Mouse (Mus musculus): ENCODE results near the gene Rogdi. TPM values are rescaled to one million over a fixed set of nuclear protein-coding genes. Genes with fewer than 3 reads are reported as not detected.
A peak's percentile ranks its signal among the peaks of the same experiment; 100 is the strongest.

The Rogdi gene
- polyA plus RNA-seq, 1 experiment from 2014 or later, result 153 TPM

GRCm38 (mm10) chr16:5012036-5013005 lies 1.0 kb downstream of the Rogdi start:
- 55% methylated on average over 13 of the region's 13 CpGs for WGBS
- H3K36me3 ChIP-seq, result peaks cover 54% of the 10 kb centered on the region

GRCm38 (mm10) chr16:5011285-5011684 lies 2.1 kb downstream of the Rogdi start:
- no peak overlapping the region for H3K4me3 ChIP-seq
- H3K27me3 ChIP-seq, result no peaks in the 10 kb centered on the region
- peaks cover 33% of the 10 kb centered on the region for H3K4me1 ChIP-seq (replicated peaks)
- no peaks in the 10 kb centered on the region for H3K9me3 ChIP-seq
- ATAC-seq (ENCODE audit: low FRiP score), result no peak
- no peak overlapping the region for H3K27ac ChIP-seq
- H3K4me2 ChIP-seq, result no peak overlapping the region
- peak overlapping the region; percentile 83; the same call in 1 of the 2 replicates for H3K9ac ChIP-seq
- WGBS, result 90% methylated on average over 7 of the region's 7 CpGs
- H3K36me3 ChIP-seq, result peaks cover 44% of the 10 kb centered on the region

More at GRCm38 (mm10) chr16:5012036-5013005, 1.0 kb downstream of the Rogdi start:
- ATAC-seq (ENCODE audit: low FRiP score), result no peak
- peak overlapping the region; percentile 90 for H3K27ac ChIP-seq
- H3K9me3 ChIP-seq, result no peaks in the 10 kb centered on the region
- peak overlapping the region; percentile 75 for H3K4me2 ChIP-seq
- peaks cover 33% of the 10 kb centered on the region for H3K4me1 ChIP-seq (replicated peaks)
- H3K27me3 ChIP-seq, result no peaks in the 10 kb centered on the region
- H3K9ac ChIP-seq, result peak overlapping the region; percentile 83
- H3K4me3 ChIP-seq, result peak overlapping the region; percentile 64

- no peaks in the 10 kb centered on the region for H3K27me3 ChIP-seq
- peaks cover 33% of the 10 kb centered on the region for H3K4me1 ChIP-seq (replicated peaks)
- 82% methylated on average over 10 of the region's 10 CpGs for WGBS
- H3K4me3 ChIP-seq, result no peak overlapping the region
- H3K9ac ChIP-seq, result 0 out of 2 replicates have a peak overlapping the region, but pooled peaks have one; percentile 10
- no peak for ATAC-seq (ENCODE audit: low FRiP score)
- H3K36me3 ChIP-seq, result peaks cover 36% of the 10 kb centered on the region
- H3K27ac ChIP-seq, result no peak overlapping the region
- H3K4me2 ChIP-seq, result no peak overlapping the region
- no peaks in the 10 kb centered on the region for H3K9me3 ChIP-seq
These were observed 2.9 kb downstream of the Rogdi start for GRCm38 (mm10) chr16:5010371-5010935.

GRCm38 (mm10) chr16:5008076-5008475 lies 5.3 kb downstream of the Rogdi start:
- H3K9me3 ChIP-seq, result no peaks in the 10 kb centered on the region

GRCm38 (mm10) chr16:5007492-5007891 lies 5.9 kb downstream of the Rogdi start:
- Histone ChIP-seq H3K27ac (no peak overlapping the region), H3K27me3 (no peaks in the 10 kb centered on the region), H3K36me3 (peaks cover 24% of the 10 kb centered on the region), H3K9me3 (no peaks in the 10 kb centered on the region), H3K4me2 (no peak overlapping the region), H3K4me1 (replicated peaks) (peaks cover 23% of the 10 kb centered on the region), H3K9ac (no peak overlapping the region), H3K4me3 (no peak overlapping the region)
- WGBS, result 44% methylated on average over 6 of the region's 6 CpGs
- no peak for ATAC-seq (ENCODE audit: low FRiP score)

More at GRCm38 (mm10) chr16:5008076-5008475, 5.3 kb downstream of the Rogdi start:
- WGBS, result 83% methylated on average over 12 of the region's 12 CpGs
- no peak for ATAC-seq (ENCODE audit: low FRiP score)
- Histone ChIP-seq H3K4me1 (replicated peaks) (peaks cover 28% of the 10 kb centered on the region), H3K27ac (no peak overlapping the region), H3K4me2 (no peak overlapping the region), H3K9ac (no peak overlapping the region), H3K36me3 (peaks cover 24% of the 10 kb centered on the region), H3K4me3 (no peak overlapping the region), H3K27me3 (no peaks in the 10 kb centered on the region)

GRCm38 (mm10) chr16:5007067-5007466 lies 6.3 kb downstream of the Rogdi start, which contains the start of gene Smim22:
Gene Smim22, plus strand, starts transcription at chr16:5007288.
- WGBS, result 50% methylated on average over 5 of the region's 5 CpGs
- Histone ChIP-seq H3K4me2 (no peak within 1 kb of the TSS), H3K4me1 (replicated peaks) (peaks cover 19% of the 10 kb centered on the region), H3K9ac (no peak within 1 kb of the TSS), H3K36me3 (peaks cover 24% of the 10 kb centered on the region), H3K27ac (no peak within 1 kb of the TSS), H3K9me3 (no peaks in the 10 kb centered on the region), H3K4me3 (no peak within 1 kb of the TSS), H3K27me3 (no peaks in the 10 kb centered on the region)
- no peak for ATAC-seq (ENCODE audit: low FRiP score)

- H3K4me2 ChIP-seq, result no peak overlapping the region
- H3K27ac ChIP-seq, result no peak overlapping the region
- H3K4me3 ChIP-seq, result no peak overlapping the region
- no peaks in the 10 kb centered on the region for H3K9me3 ChIP-seq
- 76% methylated on average over 3 of the region's 3 CpGs for WGBS
- H3K9ac ChIP-seq, result no peak overlapping the region
- no peaks in the 10 kb centered on the region for H3K27me3 ChIP-seq
- H3K36me3 ChIP-seq, result no peaks in the 10 kb centered on the region
- no peak for ATAC-seq (ENCODE audit: low FRiP score)
- H3K4me1 ChIP-seq (replicated peaks), result no peaks in the 10 kb centered on the region
These were observed 12.7 kb downstream of the Rogdi start for GRCm38 (mm10) chr16:5000611-5001010.

- no peak overlapping the region for H3K4me3 ChIP-seq
- no peaks in the 10 kb centered on the region for H3K9me3 ChIP-seq
- H3K27me3 ChIP-seq, result no peaks in the 10 kb centered on the region
- no peak overlapping the region for H3K4me2 ChIP-seq
- WGBS, result 85% methylated on average over 1 of the region's 1 CpGs
- no peaks in the 10 kb centered on the region for H3K4me1 ChIP-seq (replicated peaks)
- no peak overlapping the region for H3K9ac ChIP-seq
- ATAC-seq (ENCODE audit: low FRiP score), result no peak
- no peaks in the 10 kb centered on the region for H3K36me3 ChIP-seq
- H3K27ac ChIP-seq, result no peak overlapping the region
These were observed 14.4 kb downstream of the Rogdi start for GRCm38 (mm10) chr16:4998984-4999383.

- Histone ChIP-seq H3K27ac (no peak within 1 kb of the TSS), H3K4me1 (replicated peaks) (no peaks in the 10 kb centered on the region), H3K27me3 (no peaks in the 10 kb centered on the region), H3K4me2 (no peak within 1 kb of the TSS), H3K9ac (no peak within 1 kb of the TSS), H3K4me3 (no peak within 1 kb of the TSS), H3K9me3 (no peaks in the 10 kb centered on the region), H3K36me3 (no peaks in the 10 kb centered on the region)
- WGBS, result 72% methylated on average over 3 of the region's 3 CpGs
- no peak for ATAC-seq (ENCODE audit: low FRiP score)
These were observed 15.8 kb downstream of the Rogdi start, which contains the start of gene Sept12 for GRCm38 (mm10) chr16:4997553-4997952. Gene Sept12, minus strand, starts transcription at chr16:4997852.

- Histone ChIP-seq H3K9me3 (no peaks in the 10 kb centered on the region), H3K36me3 (no peaks in the 10 kb centered on the region), H3K4me2 (no peak overlapping the region), H3K4me1 (replicated peaks) (no peaks in the 10 kb centered on the region), H3K27ac (no peak overlapping the region), H3K27me3 (no peaks in the 10 kb centered on the region), H3K9ac (no peak overlapping the region), H3K4me3 (no peak overlapping the region)
- no peak for ATAC-seq (ENCODE audit: low FRiP score)
- 88% methylated on average over 4 of the region's 4 CpGs for WGBS
These were observed 20.1 kb downstream of the Rogdi start for GRCm38 (mm10) chr16:4993276-4993675.

- Histone ChIP-seq H3K4me1 (replicated peaks) (no peaks in the 10 kb centered on the region), H3K9me3 (no peaks in the 10 kb centered on the region), H3K4me2 (no peak overlapping the region), H3K27me3 (no peaks in the 10 kb centered on the region), H3K27ac (no peak overlapping the region), H3K36me3 (no peaks in the 10 kb centered on the region), H3K9ac (no peak overlapping the region), H3K4me3 (no peak overlapping the region)
- 94% methylated on average over 12 of the region's 12 CpGs for WGBS
- no peak for ATAC-seq (ENCODE audit: low FRiP score)
These were observed 28.6 kb downstream of the Rogdi start for GRCm38 (mm10) chr16:4984717-4985116.

GRCm38 (mm10) chr16:4979755-4980380 lies 33.5 kb downstream of the Rogdi start:
- Histone ChIP-seq H3K27ac (no peak overlapping the region), H3K27me3 (no peaks in the 10 kb centered on the region), H3K4me1 (replicated peaks) (no peaks in the 10 kb centered on the region), H3K4me3 (no peak overlapping the region), H3K36me3 (no peaks in the 10 kb centered on the region), H3K9me3 (no peaks in the 10 kb centered on the region), H3K9ac (no peak overlapping the region), H3K4me2 (no peak overlapping the region)
- no peak for ATAC-seq (ENCODE audit: low FRiP score)
- 72% methylated on average over 4 of the region's 4 CpGs for WGBS
